8 mouse cellular contexts compared by ENCODE assay signal in genomic region chr8:83441656-83442242, GRCm38 (mm10). TPM values are rescaled to one million over a fixed set of nuclear protein-coding genes. Genes with fewer than 3 reads are reported as not detected.
DNase-seq lines count a peak whose midpoint lies in the region; ATAC-seq and TF ChIP-seq lines count a peak whose summit lies in the region.

No protein-coding gene starts in this region.

- TF ChIP-seq CTCF in G1E (IDR thresholded peaks at IDR 0.05; ENCODE audit: low read depth, low read length) = no peak

- H3K27ac ChIP-seq in heart, embryonic 14.5 days (replicated peaks in 1 of 2; ENCODE audit: control insufficient read depth in 1 of 2, insufficient read depth in 1 of 2, low read depth in 2 of 2, low read length in 2 of 2) = peak overlapping the region; percentile 6 to 73
- H3K27ac ChIP-seq in forebrain, embryonic 10.5 days = peak overlapping the region; percentile 96
- peak overlapping the region; percentile 87 for H3K27ac ChIP-seq in limb, embryonic 13.5 days
- H3K27ac ChIP-seq in stomach, embryonic 16.5 days (ENCODE audit: low read length) = peak overlapping the region; percentile 83

- WGBS in heart, embryonic 14.5 days = 2% methylated on average over 29 of the region's 29 CpGs
- 2% methylated on average over 29 of the region's 29 CpGs for WGBS in forebrain, embryonic 10.5 days
- 2% methylated on average over 29 of the region's 29 CpGs for WGBS in limb, embryonic 13.5 days
- 1% methylated on average over 29 of the region's 29 CpGs for WGBS in stomach, embryonic 16.5 days

- no peak for DNase-seq in heart, postnatal 4 days
- peak; percentile 10 for DNase-seq in G1E (ENCODE audit: low spot score)
- no peak for DNase-seq in forebrain, embryonic 10.5 days (ENCODE audit: extremely low spot score, low spot score)
- DNase-seq in cerebellum, adult 11-12 months = no peak
- DNase-seq in layer of hippocampus, adult 11-12 months (ENCODE audit: low spot score) = no peak

- H3K9ac ChIP-seq in heart, embryonic 14.5 days (ENCODE audit: low read length) = peak overlapping the region; percentile 86
- H3K9ac ChIP-seq in limb, embryonic 13.5 days = peak overlapping the region; percentile 94
- H3K9ac ChIP-seq in stomach, embryonic 16.5 days (ENCODE audit: low read length) = peak overlapping the region; percentile 94

- H3K27me3 ChIP-seq in heart, embryonic 14.5 days (ENCODE audit: control insufficient read depth, insufficient read depth, low read length) = no peaks in the 10 kb centered on the region
- no peaks in the 10 kb centered on the region for H3K27me3 ChIP-seq in G1E (ENCODE audit: insufficient read depth, low read length)
- H3K27me3 ChIP-seq in forebrain, embryonic 10.5 days (ENCODE audit: poor library complexity, severe bottlenecking) = no peaks in the 10 kb centered on the region
- no peaks in the 10 kb centered on the region for H3K27me3 ChIP-seq in limb, embryonic 13.5 days
- no peaks in the 10 kb centered on the region for H3K27me3 ChIP-seq in stomach, embryonic 16.5 days (ENCODE audit: control insufficient read depth, insufficient read depth, low read length)

- ATAC-seq in heart, embryonic 14.5 days (ENCODE audit: insufficient number of reproducible peaks, insufficient read depth, low FRiP score, low read depth) = no peak; the same call in 1 of the 2 replicates
- no peak for ATAC-seq in G1E (ENCODE audit: extremely low read depth, insufficient number of reproducible peaks, low FRiP score, poor library complexity, severe bottlenecking)
- no peak for ATAC-seq in limb, embryonic 13.5 days (ENCODE audit: low FRiP score, low read depth)
- ATAC-seq in stomach, embryonic 16.5 days (ENCODE audit: insufficient read depth, low FRiP score) = no peak

- peak overlapping the region; percentile 65 to 72 for H3K4me3 ChIP-seq in heart, embryonic 14.5 days (ENCODE audit: control insufficient read depth in 1 of 2, insufficient read depth in 1 of 2, low read depth in 1 of 2, low read length in 2 of 2)
- H3K4me3 ChIP-seq in G1E (ENCODE audit: low read depth, low read length) = peak overlapping the region; percentile 92
- peak overlapping the region; percentile 91 for H3K4me3 ChIP-seq in forebrain, embryonic 10.5 days
- H3K4me3 ChIP-seq in limb, embryonic 13.5 days = peak overlapping the region; percentile 82
- peak overlapping the region; percentile 90 for H3K4me3 ChIP-seq in stomach, embryonic 16.5 days (replicated peaks; ENCODE audit: low read length)

- H3K4me1 ChIP-seq in heart, embryonic 14.5 days (ENCODE audit: control insufficient read depth in 2 of 2, insufficient read depth in 2 of 2, low read length in 2 of 2) = peaks cover 0 to 9% of the 10 kb centered on the region in 2 experiments; a peak in 2 of 4 replicates
- H3K4me1 ChIP-seq in G1E (ENCODE audit: insufficient read depth, low read depth, low read length) = peaks cover 11% of the 10 kb centered on the region
- peaks cover 21% of the 10 kb centered on the region for H3K4me1 ChIP-seq in forebrain, embryonic 10.5 days
- H3K4me1 ChIP-seq in limb, embryonic 13.5 days = peaks cover 17% of the 10 kb centered on the region
- H3K4me1 ChIP-seq in stomach, embryonic 16.5 days (ENCODE audit: control insufficient read depth, insufficient read depth, low read length) = peaks cover 7% of the 10 kb centered on the region

- peaks cover 13% of the 10 kb centered on the region for H3K36me3 ChIP-seq in heart, embryonic 14.5 days (ENCODE audit: control insufficient read depth, insufficient read depth, low read length)
- peaks cover 13% of the 10 kb centered on the region for H3K36me3 ChIP-seq in G1E (replicated peaks)
- H3K36me3 ChIP-seq in forebrain, embryonic 10.5 days (replicated peaks) = peaks cover 17% of the 10 kb centered on the region
- H3K36me3 ChIP-seq in limb, embryonic 13.5 days = peaks cover 12% of the 10 kb centered on the region
- H3K36me3 ChIP-seq in stomach, embryonic 16.5 days (ENCODE audit: control insufficient read depth, insufficient read depth, low read length) = no peaks in the 10 kb centered on the region

- no peaks in the 10 kb centered on the region for H3K9me3 ChIP-seq in heart, embryonic 14.5 days (ENCODE audit: control insufficient read depth, low read length)
- no peaks in the 10 kb centered on the region for H3K9me3 ChIP-seq in G1E (replicated peaks)
- H3K9me3 ChIP-seq in forebrain, embryonic 10.5 days = no peaks in the 10 kb centered on the region
- H3K9me3 ChIP-seq in limb, embryonic 13.5 days = no peaks in the 10 kb centered on the region
- no peaks in the 10 kb centered on the region for H3K9me3 ChIP-seq in stomach, embryonic 16.5 days (replicated peaks; ENCODE audit: control insufficient read depth, low read length)

- H3K4me2 ChIP-seq in heart, embryonic 14.5 days (ENCODE audit: low read length) = peak overlapping the region; percentile 81
- H3K4me2 ChIP-seq in limb, embryonic 13.5 days (replicated peaks) = peak overlapping the region; percentile 78
- peak overlapping the region; percentile 59 for H3K4me2 ChIP-seq in stomach, embryonic 16.5 days (ENCODE audit: low read depth, low read length)

RNA-seq across cellular contexts. Expression of gene Scoc, which starts 16.4 kb away (rescaled TPM):
- polyA plus RNA-seq in heart, embryonic 14.5 days (2014; fragmentation: Nextera tagmentation; extraction: Ambion mirVana) = 76.3 and 79.9 TPM in 2 replicates
- 10 to 100 TPM; 49.1 to 54.0 TPM for total RNA-seq in heart, postnatal 4 days (2021)
- total RNA-seq in G1E (2014; fragmentation: Nextera tagmentation) = 69.1 and 80.0 TPM in 2 replicates
- 16.1 and 17.0 TPM in 2 replicates for total RNA-seq in G1E (2017)
- 0.84 and 1.9 TPM in 2 replicates for polyA plus RNA-seq in G1E (2012)
- 108 and 109 TPM in 2 replicates for polyA plus RNA-seq in forebrain, embryonic 10.5 days (2016; fragmentation: Nextera tagmentation; extraction: Ambion mirVana)
- polyA plus RNA-seq in limb, embryonic 13.5 days (2015; fragmentation: Nextera tagmentation; extraction: Ambion mirVana) = 121 and 135 TPM in 2 replicates
- 88.7 and 98.3 TPM in 2 replicates for polyA plus RNA-seq in stomach, embryonic 16.5 days (2015; fragmentation: Nextera tagmentation; extraction: Ambion mirVana)

RNA-seq across cellular contexts. Expression of gene Clgn, which starts 52.1 kb away (rescaled TPM):
- 0.08 TPM in 1 of 2 replicates, not detected in the other for polyA plus RNA-seq in heart, embryonic 14.5 days (2014; fragmentation: Nextera tagmentation; extraction: Ambion mirVana)
- total RNA-seq in heart, postnatal 4 days (2021) = not detected
- not detected in 2 replicates for total RNA-seq in G1E (2014; fragmentation: Nextera tagmentation)
- under 0.01 TPM in 2 replicates for total RNA-seq in G1E (2017)
- not detected in 2 replicates for polyA plus RNA-seq in G1E (2012)
- 3.7 and 4.0 TPM in 2 replicates for polyA plus RNA-seq in forebrain, embryonic 10.5 days (2016; fragmentation: Nextera tagmentation; extraction: Ambion mirVana)
- 1.5 and 1.7 TPM in 2 replicates for polyA plus RNA-seq in limb, embryonic 13.5 days (2015; fragmentation: Nextera tagmentation; extraction: Ambion mirVana)
- polyA plus RNA-seq in stomach, embryonic 16.5 days (2015; fragmentation: Nextera tagmentation; extraction: Ambion mirVana) = 0.47 and 0.61 TPM in 2 replicates

Comparison
In these comparisons a context has a peak if more than half of its experiments do, and no peak if none do; other contexts are left out.
1. H3K27ac ChIP-seq: peak in every context shown above with its lines; median percentile 96 in forebrain, embryonic 10.5 days; 87 in limb, embryonic 13.5 days; 83 in stomach, embryonic 16.5 days; 40 in heart, embryonic 14.5 days.
2. RNA of gene Scoc, which starts 16.4 kb away (polyA plus RNA-seq): 121 to 135 TPM in limb, embryonic 13.5 days, 108 to 109 TPM in forebrain, embryonic 10.5 days, 88.7 to 98.3 TPM in stomach, embryonic 16.5 days and 76.3 to 79.9 TPM in heart, embryonic 14.5 days; 0.84 to 1.9 TPM in G1E; every median in the first group is over 10 times any median in the second.
3. Peak in every context shown above with its lines, with median percentiles within 50 percentile points of each other: H3K4me2 ChIP-seq, H3K4me3 ChIP-seq and H3K9ac ChIP-seq.